In the genomic region with DNA sequence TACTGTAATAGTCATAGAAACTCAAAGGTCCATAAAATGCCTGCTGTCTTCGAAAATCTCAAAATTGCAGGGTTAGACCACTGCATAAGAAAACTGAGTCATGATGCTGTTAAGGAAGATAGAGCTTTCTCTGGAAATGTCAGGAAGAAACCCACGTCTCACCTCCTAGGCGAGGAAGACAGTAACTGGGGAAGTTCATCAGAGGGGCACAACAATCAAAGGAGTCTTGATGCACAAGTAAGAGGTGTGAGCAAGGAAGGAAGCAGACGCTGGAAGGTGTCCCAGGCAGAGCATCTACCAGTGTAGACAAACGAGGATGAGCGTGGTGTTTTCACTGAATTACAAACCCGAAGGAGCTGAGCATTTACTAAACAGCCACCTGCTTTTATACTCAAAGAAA, we compare ENCODE assay signal across 34 mouse cellular contexts.
"Had no signal": no experiment of that assay in that cellular context is flagged by ENCODE, and none has a peak within 500 bp of the region (broad histone marks: within the 10 kb centered on the region; RNA-seq: fewer than 3 reads in every experiment).

No protein-coding gene starts in this region.

- H3K9me3 ChIP-seq: heart, embryonic 10.5 days; heart, embryonic 12.5 days; heart, embryonic 13.5 days; heart, embryonic 15.5 days; hindbrain, embryonic 10.5 days; hindbrain, embryonic 12.5 days; hindbrain, embryonic 13.5 days; hindbrain, embryonic 15.5 days; intestine, embryonic 15.5 days; kidney, embryonic 15.5 days had no signal

- ATAC-seq: hindbrain, embryonic 16.5 days; hindbrain, postnatal 0 days; inflammation-experienced regulatory T-cells, adult 6 months; intestine, embryonic 15.5 days; intestine, embryonic 16.5 days; intestine, postnatal 0 days had no signal

- H3K4me2 ChIP-seq: heart, embryonic 11.5 days; heart, embryonic 12.5 days; heart, embryonic 13.5 days; heart, embryonic 15.5 days; hindbrain, embryonic 12.5 days; hindbrain, embryonic 13.5 days; hindbrain, embryonic 15.5 days; intestine, embryonic 15.5 days; kidney, embryonic 15.5 days had no signal

- H3K4me1 ChIP-seq: heart, embryonic 15.5 days; hindbrain, embryonic 15.5 days; intestine, embryonic 15.5 days; kidney, embryonic 15.5 days had no signal

- H3K36me3 ChIP-seq: heart, embryonic 10.5 days; heart, embryonic 12.5 days; heart, embryonic 13.5 days; heart, embryonic 15.5 days; hindbrain, embryonic 10.5 days; hindbrain, embryonic 12.5 days; hindbrain, embryonic 13.5 days; hindbrain, embryonic 15.5 days; intestine, embryonic 15.5 days; kidney, embryonic 15.5 days had no signal

- H3K9ac ChIP-seq: heart, embryonic 12.5 days; heart, embryonic 13.5 days; heart, embryonic 15.5 days; hindbrain, embryonic 12.5 days; hindbrain, embryonic 13.5 days; hindbrain, embryonic 15.5 days; intestine, embryonic 15.5 days; kidney, embryonic 15.5 days had no signal

- H3K27ac ChIP-seq: heart, adult 2 months; heart, embryonic 10.5 days; heart, embryonic 13.5 days; heart, embryonic 15.5 days; hindbrain, embryonic 10.5 days; hindbrain, embryonic 12.5 days; hindbrain, embryonic 13.5 days; hindbrain, embryonic 15.5 days; hindbrain, postnatal 0 days; intestine, embryonic 15.5 days; kidney, embryonic 15.5 days; kidney, postnatal 0 days had no signal

- H3K27me3 ChIP-seq: heart, embryonic 12.5 days; heart, embryonic 13.5 days; heart, embryonic 15.5 days; hindbrain, embryonic 12.5 days; hindbrain, embryonic 13.5 days; hindbrain, embryonic 15.5 days; intestine, embryonic 15.5 days; kidney, embryonic 15.5 days had no signal

- DNase-seq: heart, adult 2 months; heart, postnatal 10 days; heart, postnatal 14 days; heart, postnatal 36 days; heart, postnatal 4 days; kidney, adult 11 months; kidney, adult 18-20 months; kidney, adult 2 months; kidney, adult 8-10 months; kidney, adult 9 months; kidney, postnatal 10 days; kidney, postnatal 14 days; kidney, postnatal 25 days; kidney, postnatal 36 days; kidney, postnatal 4 days; layer of hippocampus, adult 9-11 months; layer of hippocampus, postnatal 36 days had no signal

- H3K4me3 ChIP-seq: heart, adult 2 months; heart, embryonic 10.5 days; heart, embryonic 12.5 days; heart, embryonic 13.5 days; heart, embryonic 15.5 days; hindbrain, embryonic 10.5 days; hindbrain, embryonic 12.5 days; hindbrain, embryonic 13.5 days; hindbrain, embryonic 15.5 days; intestine, embryonic 15.5 days; kidney, embryonic 15.5 days had no signal
